Mouse (Mus musculus) testis, postnatal 10 days (tissue): Measurements from ENCODE around the gene Plxna4.

Experiments
- DNase-seq: peaks from one replicate; pipeline ENCODE4 v3.0.0; 2021; ENCODE audit warnings: low spot score

Plxna4 gene

GRCm38 (mm10) chr6:32167725-32168124 is 420.3 kb downstream of the Plxna4 start:
- no peak for DNase-seq

- DNase-seq = no peak
Observed at GRCm38 (mm10) chr6:32160370-32160769, 427.6 kb downstream of the Plxna4 start.

- no peak for DNase-seq
Observed at GRCm38 (mm10) chr6:32159931-32160330, 428.1 kb downstream of the Plxna4 start.

- DNase-seq = no peak
Observed at GRCm38 (mm10) chr6:32158347-32158746, 429.6 kb downstream of the Plxna4 start.

- peak; percentile 22 for DNase-seq
Observed at GRCm38 (mm10) chr6:32153170-32153569, 434.8 kb downstream of the Plxna4 start.

GRCm38 (mm10) chr6:32150836-32151235 is 437.2 kb downstream of the Plxna4 start:
- DNase-seq = no peak

- no peak for DNase-seq
Observed at GRCm38 (mm10) chr6:32144771-32145170, 443.2 kb downstream of the Plxna4 start.

GRCm38 (mm10) chr6:32139537-32139936 is 448.5 kb downstream of the Plxna4 start:
- DNase-seq = no peak

- no peak for DNase-seq
Observed at GRCm38 (mm10) chr6:32126914-32127313, 461.1 kb downstream of the Plxna4 start.

GRCm38 (mm10) chr6:32122584-32123265 is 465.3 kb downstream of the Plxna4 start:
- DNase-seq = no peak

GRCm38 (mm10) chr6:32120931-32121330 is 467.1 kb downstream of the Plxna4 start:
- DNase-seq = no peak

- no peak for DNase-seq
Observed at GRCm38 (mm10) chr6:32109207-32109606, 478.8 kb downstream of the Plxna4 start.

- no peak for DNase-seq
Observed at GRCm38 (mm10) chr6:32105547-32106275, 482.3 kb downstream of the Plxna4 start.
